Mouse (Mus musculus) CH12.LX (cell line): ENCODE data around the gene Ap1s3. TPM values are rescaled to one million over a fixed set of nuclear protein-coding genes. Genes with fewer than 3 reads are reported as not detected.

Source experiments
- DNase-seq: peaks from one replicate; pipeline ENCODE4 v3.0.0-alpha.2; 2013; ENCODE audit errors: extremely low read depth
- H3K27ac ChIP-seq: 2 replicates; pipeline ENCODE4 v1.5.1; 2012; ENCODE audit warnings: low read depth, mild to moderate bottlenecking, control low read depth, moderate library complexity; ENCODE audit not compliant: insufficient read depth
- H3K27me3 ChIP-seq: replicated peaks from 2 replicates; pipeline ENCODE3; 2012; ENCODE audit warnings: inconsistent platforms
- H3K36me3 ChIP-seq, 2 experiments: replicated peaks in 1 of 2; 2 replicates each; pipeline versions ENCODE3 to v1.6.1; 2012; ENCODE audit warnings: inconsistent platforms in 1 of 2, low read length in 1 of 2, mild to moderate bottlenecking in 1 of 2, mixed read lengths in 1 of 2, moderate library complexity in 1 of 2; ENCODE audit not compliant: control insufficient read depth in 1 of 2, insufficient read depth in 1 of 2
- H3K4me1 ChIP-seq, 2 experiments: 2 replicates each; pipeline ENCODE4 v1.6.1; 2012; ENCODE audit warnings: inconsistent platforms in 1 of 2, moderate library complexity in 1 of 2; ENCODE audit not compliant: insufficient read depth in 2 of 2, control insufficient read depth in 1 of 2
- H3K4me2 ChIP-seq: 2 replicates; pipeline ENCODE4 v1.6.1; 2012; ENCODE audit warnings: low read depth, mild to moderate bottlenecking, control low read depth; ENCODE audit not compliant: poor library complexity, insufficient read depth, severe bottlenecking
- H3K4me3 ChIP-seq, 3 experiments: fragments of 150-350 bp in 1 of 3; sonication (generic) in 1 of 3; replicated peaks in 1 of 3; 2 replicates each; pipeline versions ENCODE3 to v1.5.1; 2011 to 2012; ENCODE audit warnings: low read depth in 2 of 3, low read length in 2 of 3, mild to moderate bottlenecking in 2 of 3, moderate library complexity in 2 of 3, control low read depth in 1 of 3, improper control_type of control experiment in 1 of 3, inconsistent platforms in 1 of 3, mixed read lengths in 1 of 3; ENCODE audit not compliant: poor library complexity in 1 of 3
- H3K79me2 ChIP-seq: replicated peaks from 2 replicates; pipeline ENCODE4 v1.6.1; 2012; ENCODE audit warnings: mild to moderate bottlenecking, moderate library complexity; ENCODE audit not compliant: control insufficient read depth, poor library complexity, insufficient read depth, severe bottlenecking; ENCODE audit errors: extremely low read depth
- H3K9ac ChIP-seq: 2 replicates; pipeline ENCODE4 v1.6.1; 2012; ENCODE audit warnings: low read depth, mild to moderate bottlenecking, control low read depth, moderate library complexity; ENCODE audit not compliant: insufficient read depth
- H3K9me3 ChIP-seq: replicated peaks from 2 replicates; pipeline ENCODE3; 2012; ENCODE audit warnings: low read length, inconsistent platforms, mixed read lengths
- CHD1 ChIP-seq: IDR thresholded peaks from 2 replicates; pipeline ENCODE4 v1.6.1; 2012; ENCODE audit warnings: low read depth, low read length, improper control_type of control experiment, inconsistent platforms
- CHD2 ChIP-seq: IDR thresholded peaks from 2 replicates; pipeline ENCODE4 v1.6.1; 2011; ENCODE audit warnings: low read length, improper control_type of control experiment
- CTCF ChIP-seq, 2 experiments: IDR thresholded peaks in 1 of 2; conservative IDR thresholded peaks in 1 of 2; 2 replicates each; pipeline ENCODE4 v1.5.1; 2011 to 2012; ENCODE audit warnings: low read depth in 2 of 2, low read length in 2 of 2, improper control_type of control experiment in 1 of 2, inconsistent platforms in 1 of 2, mild to moderate bottlenecking in 1 of 2, moderate library complexity in 1 of 2
- ELF1 ChIP-seq: IDR thresholded peaks from 2 replicates; pipeline ENCODE4 v1.6.1; 2014; ENCODE audit warnings: low read depth, mild to moderate bottlenecking, inconsistent platforms, low read length, improper control_type of control experiment
- EP300 ChIP-seq: IDR thresholded peaks from 2 replicates; pipeline ENCODE4 v1.6.1; 2011; ENCODE audit warnings: low read length, improper control_type of control experiment
- ETS1 ChIP-seq: conservative IDR thresholded peaks from 2 replicates; pipeline ENCODE4 v1.6.1; 2012; ENCODE audit warnings: low read depth, mild to moderate bottlenecking, inconsistent platforms, low read length, improper control_type of control experiment, moderate library complexity
- HCFC1 ChIP-seq: IDR thresholded peaks from 2 replicates; pipeline ENCODE4 v1.6.1; 2012; ENCODE audit warnings: low read depth, mild to moderate bottlenecking, inconsistent platforms, low read length, improper control_type of control experiment
- IRF4 ChIP-seq: IDR thresholded peaks from 2 replicates; pipeline ENCODE4 v1.6.1; 2014; ENCODE audit warnings: low read depth, mild to moderate bottlenecking, inconsistent platforms, low read length, improper control_type of control experiment
- KAT2A ChIP-seq: IDR thresholded peaks from 2 replicates; pipeline ENCODE4 v1.6.1; 2012; ENCODE audit warnings: low read length, improper control_type of control experiment, inconsistent platforms; ENCODE audit not compliant: insufficient replicate concordance
- MAFK ChIP-seq: IDR thresholded peaks from 2 replicates; pipeline ENCODE4 v1.6.1; 2011; ENCODE audit warnings: low read length, improper control_type of control experiment; ENCODE audit not compliant: insufficient replicate concordance
- MYC ChIP-seq: IDR thresholded peaks from 2 replicates; pipeline ENCODE4 v1.6.1; 2011; ENCODE audit warnings: low read depth, mild to moderate bottlenecking, improper control_type of control experiment, low read length
- PAX5 ChIP-seq: IDR thresholded peaks from 2 replicates; pipeline ENCODE4 v1.6.1; 2012; ENCODE audit warnings: low read length, inconsistent platforms, mixed read lengths
- POLR2A ChIP-seq: IDR thresholded peaks from 2 replicates; pipeline ENCODE4 v1.6.1; 2011; ENCODE audit warnings: low read depth, mild to moderate bottlenecking, improper control_type of control experiment, low read length
- POLR2AphosphoS2 ChIP-seq: IDR thresholded peaks from 2 replicates; pipeline ENCODE4 v1.6.1; 2011; ENCODE audit warnings: low read depth, low read length, improper control_type of control experiment
- RCOR1 ChIP-seq: conservative IDR thresholded peaks from 2 replicates; pipeline ENCODE4 v1.6.1; 2012; ENCODE audit warnings: low read depth, mild to moderate bottlenecking, inconsistent platforms, low read length, improper control_type of control experiment
- UBTF ChIP-seq: IDR thresholded peaks from 2 replicates; pipeline ENCODE4 v1.6.1; 2012; ENCODE audit warnings: low read depth, mild to moderate bottlenecking, inconsistent platforms, low read length, improper control_type of control experiment, moderate library complexity
- ZKSCAN1 ChIP-seq: IDR thresholded peaks from 2 replicates; pipeline ENCODE4 v1.6.1; 2012; ENCODE audit warnings: low read depth, inconsistent platforms, low read length, improper control_type of control experiment, borderline replicate concordance
- ZMIZ1 ChIP-seq: IDR thresholded peaks from 2 replicates; pipeline ENCODE4 v1.6.1; 2012; ENCODE audit warnings: low read depth, mild to moderate bottlenecking, inconsistent platforms, low read length, improper control_type of control experiment
- ZNF384 ChIP-seq: IDR thresholded peaks from 2 replicates; pipeline ENCODE4 v1.6.1; 2012; ENCODE audit warnings: low read depth, low read length, improper control_type of control experiment, inconsistent platforms
- dilution Hi-C: fragments of 300-500 bp; cut with MboI; formaldehyde crosslinking; loops from 2 replicates; pipeline ENCODE4 v1.14.3; 2020; ENCODE audit warnings: low sequenced_read_pairs; ENCODE audit not compliant: extremely low pct_unique_long_range_greater_than_20kb, extremely low pct_ligation_motif_present
- in situ Hi-C: fragments of 300-500 bp; cut with MboI; formaldehyde crosslinking; loops from 3 replicates; pipeline ENCODE4 v1.14.3; 2019; ENCODE audit warnings: low sequenced_read_pairs, low pct_ligation_motif_present, low pct_unique_long_range_greater_than_20kb, mixed read lengths
- polyA plus RNA-seq: library from polyadenylated mRNA; unstranded; fragments of >175 nt; gene quantifications from 2 replicates; pipeline ENCODE4 v1.2.1, GENCODE M21; 2012; ENCODE audit warnings: low read depth; ENCODE audit not compliant: insufficient read length
- total RNA-seq, 2 experiments: library from RNA; depleted of rRNA; stranded (reverse); fragments of 300-350 nt in 1 of 2; fragments of >200 nt in 1 of 2; gene quantifications; 2 replicates each; pipeline ENCODE4 v1.2.3; 2012 to 2014

Gene Ap1s3
- total and polyA plus RNA-seq, 3 experiments: 10.5 to 36.6 (median 13.9) TPM

DNA sequence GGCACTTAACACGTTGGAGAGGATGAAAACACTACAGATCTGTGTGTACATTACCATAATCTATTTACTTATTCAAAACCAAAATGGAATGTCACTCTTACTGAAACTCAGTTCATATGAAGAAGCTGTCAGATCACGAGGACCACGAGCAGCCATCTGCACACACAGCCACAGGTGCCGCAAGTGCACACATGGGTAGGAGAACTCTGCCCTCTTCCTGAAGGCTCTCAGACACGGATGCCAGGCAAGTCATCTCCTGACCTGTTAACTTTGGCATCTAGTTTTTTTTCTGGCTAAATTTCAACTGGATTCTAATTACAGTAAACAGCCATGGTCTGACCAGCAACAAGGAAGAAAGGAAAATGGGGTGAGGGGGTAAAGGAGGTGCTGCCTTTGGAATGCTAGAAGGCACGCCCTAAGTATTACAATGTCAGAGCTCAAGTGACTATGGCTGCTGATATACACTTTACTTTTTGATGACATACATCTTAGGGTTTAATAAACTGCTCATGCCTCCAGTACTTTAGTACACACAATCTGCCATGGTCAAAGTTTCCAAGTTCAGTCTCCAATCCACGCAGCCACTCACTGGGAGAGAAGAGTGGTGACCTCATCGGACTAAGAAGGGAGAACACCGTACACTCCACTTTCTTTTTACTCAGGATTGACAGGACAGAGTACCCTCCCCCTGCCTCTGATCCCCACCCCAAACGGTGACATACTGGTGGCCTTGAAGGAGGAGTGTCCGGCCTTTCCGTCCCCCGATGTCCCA is 42.6 kb upstream of the Ap1s3 start:
- DNase-seq: no peak
- Histone ChIP-seq H3K27ac (no peak overlapping the region), H3K36me3 (peaks cover 29 to 56% of the 10 kb centered on the region in 2 experiments), H3K9ac (no peak overlapping the region), H3K4me3 (no peak overlapping the region), H3K4me2 (no peak overlapping the region), H3K9me3 (no peaks in the 10 kb centered on the region), H3K4me1 (peaks cover 0 to 15% of the 10 kb centered on the region in 2 experiments; a peak in 2 of 4 replicates), H3K79me2 (no peaks in the 10 kb centered on the region), H3K27me3 (no peaks in the 10 kb centered on the region)
- dilution Hi-C loops (no loop called here), in situ Hi-C loops (no loop called here)
- TF ChIP-seq ZNF384: no peak
- no peak for TF ChIP-seq RCOR1
- TF ChIP-seq ETS1: no peak
- no peak for TF ChIP-seq CTCF (conservative IDR thresholded peaks at IDR 0.05 in 1 of 2, IDR thresholded peaks at IDR 0.05 in 1 of 2; ENCODE audit: low read depth in 2 of 2, low read length in 2 of 2)
- no peak for TF ChIP-seq CHD2
- no peak for TF ChIP-seq UBTF
- TF ChIP-seq PAX5: no peak
- TF ChIP-seq MYC: no peak
- TF ChIP-seq EP300: no peak
- TF ChIP-seq POLR2A: no peak
- TF ChIP-seq HCFC1: no peak
- no peak for TF ChIP-seq ZKSCAN1
- TF ChIP-seq ELF1: no peak
- no peak for TF ChIP-seq CHD1
- no peak for TF ChIP-seq IRF4
- no peak for TF ChIP-seq KAT2A
- TF ChIP-seq POLR2AphosphoS2: no peak
- TF ChIP-seq ZMIZ1: no peak

- Histone ChIP-seq H3K9ac (no peak overlapping the region), H3K9me3 (no peaks in the 10 kb centered on the region), H3K4me2 (no peak overlapping the region)
- in situ Hi-C loops: no loop called here
- no peak for DNase-seq
- TF ChIP-seq MAFK (peak; percentile 74), ZKSCAN1 (no peak)
- TF ChIP-seq, all 38 proteins: peak for 1
- dilution Hi-C loops: no loop called here
- no peak overlapping the region for H3K27ac ChIP-seq
- peaks cover 34 to 64% of the 10 kb centered on the region in 2 experiments for H3K36me3 ChIP-seq
- no peaks in the 10 kb centered on the region for H3K79me2 ChIP-seq
- peaks cover 0 to 15% of the 10 kb centered on the region in 2 experiments; a peak in 2 of 4 replicates for H3K4me1 ChIP-seq
- H3K27me3 ChIP-seq: no peaks in the 10 kb centered on the region
- no peak overlapping the region for H3K4me3 ChIP-seq
Observed at GRCm38 (mm10) chr1:79713081-79713480, 41.3 kb upstream of the Ap1s3 start.
